Mouse (Mus musculus) embryonic fibroblast, embryonic 13.5 days (primary cell): Measurements from ENCODE around the gene Ccdc33.

Source experiments
- CTCF ChIP-seq: IDR thresholded peaks from 2 replicates; pipeline ENCODE4 v1.5.1; 2011; ENCODE audit warnings: mild to moderate bottlenecking, control low read depth, low read length, moderate library complexity, borderline replicate concordance; ENCODE audit not compliant: insufficient read depth
- POLR2A ChIP-seq: IDR thresholded peaks from 2 replicates; pipeline ENCODE4 v1.6.1; 2011; ENCODE audit warnings: low read depth, mild to moderate bottlenecking, control low read depth, low read length, moderate library complexity

DNA sequence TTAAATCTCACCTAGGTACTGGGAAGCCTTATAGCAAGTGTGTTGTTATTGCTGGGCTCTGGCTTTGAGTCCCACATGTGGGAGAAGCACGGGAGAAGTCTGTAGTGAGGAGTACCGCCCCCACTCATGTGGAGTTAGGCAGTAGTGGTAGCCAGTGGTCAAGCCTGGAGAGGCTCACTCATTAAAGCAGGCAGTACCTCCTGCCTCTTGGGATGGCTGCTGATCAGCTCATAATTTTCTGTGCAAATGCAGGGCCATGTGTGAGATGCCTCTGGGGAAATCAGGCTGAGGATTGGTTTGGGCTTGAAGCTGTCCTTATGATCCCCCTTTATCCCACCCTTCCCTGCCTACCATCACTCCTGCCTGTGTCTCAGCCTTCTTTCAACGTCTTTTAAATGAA lies 44.1 kb downstream of the Ccdc33 start:
- TF ChIP-seq CTCF (no peak), POLR2A (no peak)
